Mouse (Mus musculus): ENCODE measurements around the gene Cnbd2. TPM values are rescaled to one million over a fixed set of nuclear protein-coding genes. Genes with fewer than 3 reads are reported as not detected.

Gene Cnbd2
- total and polyA plus RNA-seq, 3 experiments, result 1.0 to 3.6 (median 3.0) TPM

DNA sequence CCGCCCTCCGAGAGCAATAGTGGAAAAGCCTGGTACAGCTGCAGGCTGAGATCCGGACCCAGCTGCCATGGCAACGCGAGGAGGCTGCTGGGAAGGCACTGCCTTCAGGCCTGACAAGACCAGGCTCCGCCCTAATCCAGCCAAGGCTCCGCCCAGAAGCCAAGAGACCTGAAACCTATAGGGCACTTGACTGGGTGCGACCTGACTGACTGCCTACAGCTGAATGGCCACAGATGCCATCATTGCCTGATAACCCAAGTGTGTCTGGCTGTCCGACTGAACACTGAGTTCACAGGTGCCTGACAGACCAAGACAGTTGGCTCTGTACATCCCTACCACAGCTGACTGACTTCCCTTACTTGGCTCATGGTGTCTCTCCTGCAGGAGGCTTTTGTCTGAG lies 89.2 kb downstream of the Cnbd2 start:
- peak overlapping the region; percentile 68; the same call in 1 of the 2 replicates for H3K4me2 ChIP-seq (ENCODE audit: insufficient read depth, low read depth, poor library complexity, severe bottlenecking)
- no peak overlapping the region for H3K9ac ChIP-seq (ENCODE audit: insufficient read depth, low read depth)
- peak; percentile 89 for DNase-seq (ENCODE audit: extremely low read depth)
- H3K9me3 ChIP-seq (replicated peaks; ENCODE audit: low read length), result no peaks in the 10 kb centered on the region
- no peaks in the 10 kb centered on the region for H3K79me2 ChIP-seq (replicated peaks; ENCODE audit: control insufficient read depth, extremely low read depth, insufficient read depth, poor library complexity, severe bottlenecking)
- no peak overlapping the region for H3K27ac ChIP-seq (ENCODE audit: insufficient read depth, low read depth)
- H3K4me1 ChIP-seq (ENCODE audit: control insufficient read depth in 1 of 2, insufficient read depth in 2 of 2), result peaks cover 8 to 14% of the 10 kb centered on the region in 2 experiments
- dilution Hi-C loops (cut with MboI; ENCODE audit: extremely low pct_ligation_motif_present, extremely low pct_unique_long_range_greater_than_20kb, low sequenced_read_pairs), result no loop called here
- in situ Hi-C loops (cut with MboI; ENCODE audit: low pct_ligation_motif_present, low pct_unique_long_range_greater_than_20kb, low sequenced_read_pairs), result no loop called here
- H3K4me3 ChIP-seq (replicated peaks in 1 of 3; ENCODE audit: low read depth in 2 of 3, low read length in 2 of 3, poor library complexity in 1 of 3), result no peak overlapping the region
- peaks cover 33% of the 10 kb centered on the region for H3K27me3 ChIP-seq (replicated peaks)
- TF ChIP-seq ETS1 (conservative IDR thresholded peaks at IDR 0.05; ENCODE audit: low read depth, low read length) (no peak), NELFE (IDR thresholded peaks at IDR 0.05; ENCODE audit: low read depth, low read length) (no peak), TBP (conservative IDR thresholded peaks at IDR 0.05; ENCODE audit: low read depth, low read length) (no peak), TCF12 (IDR thresholded peaks at IDR 0.05; ENCODE audit: low read depth, low read length) (0 out of 2 replicates have a peak, but pooled peaks have one; percentile 7), CTCF (conservative IDR thresholded peaks at IDR 0.05 in 1 of 2, IDR thresholded peaks at IDR 0.05 in 1 of 2; ENCODE audit: low read depth in 2 of 2, low read length in 2 of 2) (no peak), BHLHE40 (IDR thresholded peaks at IDR 0.05; ENCODE audit: low read depth, low read length) (no peak), HCFC1 (IDR thresholded peaks at IDR 0.05; ENCODE audit: low read depth, low read length) (no peak), MXI1 (IDR thresholded peaks at IDR 0.05; ENCODE audit: low read depth, low read length) (peak; percentile 78)
- H3K36me3 ChIP-seq (replicated peaks in 1 of 2; ENCODE audit: control insufficient read depth in 1 of 2, insufficient read depth in 1 of 2, low read length in 1 of 2), result no peaks in the 10 kb centered on the region

DNA sequence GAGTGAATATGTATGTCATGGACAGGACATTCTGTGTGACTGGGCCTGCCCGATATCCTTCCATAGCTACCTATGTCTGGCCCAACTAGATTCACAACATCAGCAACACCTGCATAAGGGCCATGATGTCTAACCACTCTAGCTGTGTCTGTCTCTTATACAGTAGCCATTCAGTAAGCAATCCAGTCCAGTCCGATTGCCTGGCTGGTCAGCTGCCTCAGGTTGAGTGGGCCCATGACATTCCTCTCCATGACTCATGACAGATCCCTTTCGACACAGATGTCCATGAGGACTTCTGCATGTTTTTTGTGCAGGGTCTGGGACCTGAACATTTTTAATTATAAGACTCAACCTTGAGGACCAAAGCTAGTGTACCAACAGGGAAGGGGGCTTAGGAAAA lies 89.9 kb downstream of the Cnbd2 start:
- H3K36me3 ChIP-seq (replicated peaks in 1 of 2; ENCODE audit: control insufficient read depth in 1 of 2, insufficient read depth in 1 of 2, low read length in 1 of 2), result no peaks in the 10 kb centered on the region
- H3K27ac ChIP-seq (ENCODE audit: insufficient read depth, low read depth), result no peak overlapping the region
- H3K4me2 ChIP-seq (ENCODE audit: insufficient read depth, low read depth, poor library complexity, severe bottlenecking), result no peak overlapping the region
- no peak for DNase-seq (ENCODE audit: extremely low read depth)
- no peak overlapping the region for H3K4me3 ChIP-seq (replicated peaks in 1 of 3; ENCODE audit: low read depth in 2 of 3, low read length in 2 of 3, poor library complexity in 1 of 3)
- peaks cover 36% of the 10 kb centered on the region for H3K27me3 ChIP-seq (replicated peaks)
- in situ Hi-C loops (cut with MboI; ENCODE audit: low pct_ligation_motif_present, low pct_unique_long_range_greater_than_20kb, low sequenced_read_pairs) (no loop called here), dilution Hi-C loops (cut with MboI; ENCODE audit: extremely low pct_ligation_motif_present, extremely low pct_unique_long_range_greater_than_20kb, low sequenced_read_pairs) (no loop called here)
- no peaks in the 10 kb centered on the region for H3K79me2 ChIP-seq (replicated peaks; ENCODE audit: control insufficient read depth, extremely low read depth, insufficient read depth, poor library complexity, severe bottlenecking)
- H3K9me3 ChIP-seq (replicated peaks; ENCODE audit: low read length), result no peaks in the 10 kb centered on the region
- H3K4me1 ChIP-seq (ENCODE audit: control insufficient read depth in 1 of 2, insufficient read depth in 2 of 2), result peaks cover 8 to 14% of the 10 kb centered on the region in 2 experiments
- TF ChIP-seq MAZ (IDR thresholded peaks at IDR 0.05; ENCODE audit: low read depth, low read length) (no peak), ZMIZ1 (IDR thresholded peaks at IDR 0.05; ENCODE audit: low read depth, low read length) (no peak), BHLHE40 (IDR thresholded peaks at IDR 0.05; ENCODE audit: low read depth, low read length) (no peak), MXI1 (IDR thresholded peaks at IDR 0.05; ENCODE audit: low read depth, low read length) (no peak), ETS1 (conservative IDR thresholded peaks at IDR 0.05; ENCODE audit: low read depth, low read length) (no peak), CTCF (conservative IDR thresholded peaks at IDR 0.05 in 1 of 2, IDR thresholded peaks at IDR 0.05 in 1 of 2; ENCODE audit: low read depth in 2 of 2, low read length in 2 of 2) (no peak), UBTF (IDR thresholded peaks at IDR 0.05; ENCODE audit: low read depth, low read length) (no peak), GABPA (IDR thresholded peaks at IDR 0.05; ENCODE audit: insufficient replicate concordance, low read depth, low read length) (no peak), NELFE (IDR thresholded peaks at IDR 0.05; ENCODE audit: low read depth, low read length) (no peak), HCFC1 (IDR thresholded peaks at IDR 0.05; ENCODE audit: low read depth, low read length) (no peak), MAX (IDR thresholded peaks at IDR 0.05; ENCODE audit: low read length) (no peak)
- no peak overlapping the region for H3K9ac ChIP-seq (ENCODE audit: insufficient read depth, low read depth)
